ENCODE assay signal across 12 mouse cellular contexts in genomic region chr13:88704526-88704925, GRCm38 (mm10).
"Had no signal": no experiment of that assay in that cellular context is flagged by ENCODE, and none has a peak within 500 bp of the region (broad histone marks: within the 10 kb centered on the region; RNA-seq: fewer than 3 reads in every experiment).

No protein-coding gene starts in this region.

- H3K27me3 ChIP-seq: limb, embryonic 12.5 days had no signal

- ATAC-seq: midbrain, embryonic 16.5 days had no signal

- H3K27ac ChIP-seq: left cerebral cortex, adult 2 months; limb, embryonic 12.5 days; liver, embryonic 14.5 days; stomach, postnatal 0 days had no signal

- H3K4me2 ChIP-seq: limb, embryonic 12.5 days; midbrain, embryonic 11.5 days had no signal

- DNase-seq: kidney, adult 2 months; kidney, postnatal 25 days; liver; lung, adult 18-20 months; right cerebral cortex, adult 18-20 months; thymus, postnatal 14 days had no signal

- H3K9ac ChIP-seq: limb, embryonic 12.5 days; liver, embryonic 14.5 days had no signal

- H3K9me3 ChIP-seq: limb, embryonic 12.5 days had no signal

- H3K4me1 ChIP-seq: limb, embryonic 12.5 days had no signal

- H3K4me3 ChIP-seq: left cerebral cortex, adult 2 months; limb, embryonic 12.5 days had no signal

- H3K36me3 ChIP-seq: limb, embryonic 12.5 days had no signal
